Mouse (Mus musculus): ENCODE data around the gene Psma3.

GRCm38 (mm10) chr12:70958640-70959039, 15.8 kb upstream of the Psma3 start:
- TF ChIP-seq POLR2A (IDR thresholded peaks at IDR 0.05; ENCODE audit: insufficient read length, low read depth) (no peak), TCF12 (IDR thresholded peaks at IDR 0.05; ENCODE audit: insufficient read depth, poor library complexity, severe bottlenecking) (no peak), E2F4 (IDR thresholded peaks at IDR 0.05; ENCODE audit: insufficient read depth) (no peak), USF1 (IDR thresholded peaks at IDR 0.05; ENCODE audit: low read depth) (no peak), MAX (IDR thresholded peaks at IDR 0.05; ENCODE audit: low read depth) (no peak), TCF3 (IDR thresholded peaks at IDR 0.05; ENCODE audit: insufficient read length, low read depth) (no peak)

Data from myocyte (in vitro differentiated cells).